Mouse (Mus musculus) C2C12 (cell line): ENCODE measurements around the gene Wdr63. TPM values are rescaled to one million over a fixed set of nuclear protein-coding genes. Genes with fewer than 3 reads are reported as not detected.

ENCODE experiments used
- H3K27me3 ChIP-seq: one replicate; pipeline ENCODE4 v1.6.1; 2011; ENCODE audit not compliant: control insufficient read depth, insufficient read depth, insufficient read length
- H3K36me3 ChIP-seq: one replicate; pipeline ENCODE4 v1.6.1; 2011; ENCODE audit not compliant: control insufficient read depth, insufficient read depth
- H3K4me3 ChIP-seq: one replicate; pipeline ENCODE4 v1.5.1; 2011; ENCODE audit warnings: mild to moderate bottlenecking, control low read depth; ENCODE audit not compliant: poor library complexity, insufficient read depth, severe bottlenecking
- H3K79me2 ChIP-seq: one replicate; pipeline ENCODE4 v1.6.1; 2011; ENCODE audit not compliant: control insufficient read depth, insufficient read depth
- H3K79me3 ChIP-seq: one replicate; pipeline ENCODE4 v1.6.1; 2011; ENCODE audit warnings: low read depth, control low read depth
- H3ac ChIP-seq: one replicate; pipeline ENCODE3; 2011; ENCODE audit warnings: low read depth; ENCODE audit not compliant: control insufficient read depth, insufficient read length
- CEBPB ChIP-seq: IDR thresholded peaks from one replicate; pipeline ENCODE4 v1.6.1; 2011; ENCODE audit warnings: low read depth, mild to moderate bottlenecking, control low read depth, moderate library complexity
- CTCF ChIP-seq: IDR thresholded peaks from one replicate; pipeline ENCODE4 v1.5.1; 2011; ENCODE audit not compliant: control insufficient read depth, insufficient read depth, insufficient read length
- FOSL1 ChIP-seq: IDR thresholded peaks from one replicate; pipeline ENCODE4 v1.8.0; 2011; ENCODE audit warnings: mild to moderate bottlenecking, low read length; ENCODE audit not compliant: poor library complexity, insufficient read depth, severe bottlenecking
- MAX ChIP-seq: IDR thresholded peaks from one replicate; pipeline ENCODE4 v1.6.1; 2011; ENCODE audit warnings: mild to moderate bottlenecking, control low read depth
- MYOD1 ChIP-seq: IDR thresholded peaks from one replicate; pipeline ENCODE4 v1.6.1; 2011; ENCODE audit warnings: low read depth; ENCODE audit not compliant: control insufficient read depth, insufficient read length
- MYOG ChIP-seq: IDR thresholded peaks from one replicate; pipeline ENCODE4 v1.6.1; 2011; ENCODE audit not compliant: control insufficient read depth, insufficient read length; ENCODE audit errors: extremely low read depth
- USF1 ChIP-seq: IDR thresholded peaks from one replicate; pipeline ENCODE4 v1.6.1; 2011; ENCODE audit warnings: low read depth, mild to moderate bottlenecking, control low read depth, moderate library complexity
- polyA plus RNA-seq: library from polyadenylated mRNA; unstranded; fragments of >200 nt; fragmentation: generic; extraction: Trizol; gene quantifications from one replicate; pipeline ENCODE4 v1.2.1, GENCODE M21; 2012; ENCODE audit warnings: missing spikeins

Gene Wdr63
- polyA plus RNA-seq, 1 experiment = 0.43 TPM

DNA sequence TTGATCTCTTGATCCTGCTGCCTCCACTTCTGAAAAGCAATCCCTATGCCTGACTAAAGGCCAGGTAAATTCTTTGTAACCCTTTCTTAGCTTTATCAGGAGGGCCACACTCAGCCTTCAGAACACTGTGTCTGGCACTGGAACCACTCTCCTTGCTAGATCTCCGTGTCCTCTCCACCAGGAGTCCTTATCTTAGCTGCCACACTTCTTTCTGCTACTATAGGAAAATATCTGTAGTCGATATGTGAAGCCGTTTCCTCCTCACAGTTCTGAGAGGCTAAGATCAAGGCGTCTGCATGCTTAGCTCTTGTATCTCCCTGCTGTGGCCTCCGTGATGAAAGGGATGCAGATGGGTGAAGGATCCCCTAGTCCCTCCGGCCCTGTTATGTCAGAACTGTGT, 19.3 kb upstream of the Wdr63 start:
- Histone ChIP-seq H3ac (no peak overlapping the region), H3K27me3 (no peaks in the 10 kb centered on the region), H3K4me3 (no peak overlapping the region), H3K79me3 (no peaks in the 10 kb centered on the region), H3K79me2 (no peaks in the 10 kb centered on the region), H3K36me3 (no peaks in the 10 kb centered on the region)
- TF ChIP-seq CTCF (no peak), CEBPB (no peak), USF1 (no peak), FOSL1 (no peak), MYOD1 (no peak), MYOG (no peak)

GRCm38 (mm10) chr3:146123464-146123825, 15.5 kb upstream of the Wdr63 start:
- Histone ChIP-seq H3K79me2 (no peaks in the 10 kb centered on the region), H3K36me3 (no peaks in the 10 kb centered on the region), H3K27me3 (no peaks in the 10 kb centered on the region), H3K4me3 (no peak overlapping the region), H3K79me3 (no peaks in the 10 kb centered on the region), H3ac (no peak overlapping the region)
- TF ChIP-seq USF1 = no peak
- no peak for TF ChIP-seq CEBPB
- TF ChIP-seq FOSL1 = no peak
- TF ChIP-seq MAX = no peak
- no peak for TF ChIP-seq MYOG

DNA sequence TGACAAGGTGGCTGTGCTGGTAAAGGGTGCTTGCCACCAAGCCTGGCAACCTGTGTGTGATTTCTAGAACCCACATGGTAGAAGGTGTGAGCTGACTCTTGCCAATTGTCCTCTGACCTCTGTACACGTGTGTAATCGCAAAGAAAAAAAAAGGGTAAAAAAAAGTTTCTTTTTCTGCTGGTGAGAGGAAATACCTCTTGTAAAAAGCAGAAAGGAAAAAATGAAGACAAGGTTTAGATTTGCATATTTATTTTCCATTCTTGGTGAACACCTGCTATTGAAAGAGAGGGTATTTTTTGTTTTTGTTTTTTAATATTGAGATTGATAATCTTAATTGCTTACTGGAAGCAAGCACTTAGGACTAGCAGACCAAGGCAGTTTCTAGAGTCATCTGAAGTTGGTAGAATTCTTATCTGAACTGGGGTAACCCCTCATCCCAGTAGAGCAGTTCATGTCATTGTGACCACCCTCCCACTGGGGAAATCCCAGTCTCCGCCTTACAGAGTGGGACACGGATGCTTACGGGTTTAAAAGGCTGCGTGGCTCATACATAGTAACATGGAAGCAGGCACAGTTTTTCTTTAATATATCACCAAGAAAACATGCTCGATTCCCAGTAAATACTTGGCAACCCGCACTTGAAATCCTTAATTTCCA, 15.0 kb upstream of the Wdr63 start:
- no peaks in the 10 kb centered on the region for H3K79me3 ChIP-seq
- no peak overlapping the region for H3ac ChIP-seq
- TF ChIP-seq MAX (no peak), FOSL1 (no peak), CTCF (no peak), MYOD1 (no peak), USF1 (no peak), MYOG (no peak), CEBPB (no peak)
- no peak overlapping the region for H3K4me3 ChIP-seq
- no peaks in the 10 kb centered on the region for H3K36me3 ChIP-seq
- no peaks in the 10 kb centered on the region for H3K27me3 ChIP-seq
- H3K79me2 ChIP-seq = no peaks in the 10 kb centered on the region

GRCm38 (mm10) chr3:146122125-146122420, 14.1 kb upstream of the Wdr63 start:
- no peaks in the 10 kb centered on the region for H3K27me3 ChIP-seq
- TF ChIP-seq CTCF (no peak), MYOD1 (no peak), MYOG (no peak), CEBPB (no peak), MAX (no peak), FOSL1 (no peak), USF1 (no peak)
- H3K79me3 ChIP-seq = no peaks in the 10 kb centered on the region
- H3ac ChIP-seq = no peak overlapping the region
- no peaks in the 10 kb centered on the region for H3K36me3 ChIP-seq
- H3K4me3 ChIP-seq = no peak overlapping the region
- no peaks in the 10 kb centered on the region for H3K79me2 ChIP-seq

GRCm38 (mm10) chr3:146121310-146122124, 13.6 kb upstream of the Wdr63 start:
- TF ChIP-seq USF1 (no peak), CEBPB (no peak), MYOD1 (no peak), CTCF (no peak), FOSL1 (no peak), MAX (no peak), MYOG (no peak)
- no peak overlapping the region for H3K4me3 ChIP-seq

DNA sequence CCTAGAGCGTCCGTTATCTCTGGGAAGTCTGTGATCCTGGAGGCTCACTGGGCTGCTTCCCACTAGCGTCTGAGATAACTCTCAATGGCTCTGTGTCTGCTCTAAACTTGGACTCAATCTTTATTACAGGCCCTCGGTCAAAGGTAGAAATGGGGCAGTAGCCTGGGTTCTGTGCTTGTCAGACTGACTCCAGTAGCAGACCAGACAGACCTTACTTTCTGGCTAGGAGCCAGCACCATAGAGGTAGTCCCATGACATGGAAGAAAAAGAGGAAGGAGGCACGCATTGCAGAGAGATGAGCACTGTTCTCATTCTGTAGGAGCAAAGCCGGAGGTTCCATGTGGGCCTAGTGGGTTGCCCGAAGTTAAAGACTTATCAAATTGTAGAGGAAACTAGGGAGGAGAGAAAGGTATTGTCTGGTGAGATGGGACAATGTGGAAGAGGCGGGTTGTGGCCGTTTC, 10.1 kb upstream of the Wdr63 start:
- TF ChIP-seq MAX (no peak), USF1 (no peak), CEBPB (no peak), MYOG (no peak), CTCF (no peak), MYOD1 (no peak), FOSL1 (no peak)
- no peak overlapping the region for H3K4me3 ChIP-seq
- no peaks in the 10 kb centered on the region for H3K36me3 ChIP-seq
- H3K79me3 ChIP-seq = no peaks in the 10 kb centered on the region
- no peaks in the 10 kb centered on the region for H3K79me2 ChIP-seq
- no peak overlapping the region for H3ac ChIP-seq
- no peaks in the 10 kb centered on the region for H3K27me3 ChIP-seq

More at GRCm38 (mm10) chr3:146121310-146122124, 13.6 kb upstream of the Wdr63 start:
- no peaks in the 10 kb centered on the region for H3K79me2 ChIP-seq
- H3ac ChIP-seq = no peak overlapping the region
- no peaks in the 10 kb centered on the region for H3K27me3 ChIP-seq
- H3K36me3 ChIP-seq = no peaks in the 10 kb centered on the region
- no peaks in the 10 kb centered on the region for H3K79me3 ChIP-seq
